Mouse (Mus musculus): ENCODE data around the gene Gba. TPM values are rescaled to one million over a fixed set of nuclear protein-coding genes. Genes with fewer than 3 reads are reported as not detected.
"Not testable (repeated sequence)": the region's sequence is repeated elsewhere in the genome, so short reads cannot be mapped to it uniquely, and the experiment has no call there.

The Gba gene
- polyA plus RNA-seq, 1 experiment from 2014 or later: 34.3 TPM

DNA sequence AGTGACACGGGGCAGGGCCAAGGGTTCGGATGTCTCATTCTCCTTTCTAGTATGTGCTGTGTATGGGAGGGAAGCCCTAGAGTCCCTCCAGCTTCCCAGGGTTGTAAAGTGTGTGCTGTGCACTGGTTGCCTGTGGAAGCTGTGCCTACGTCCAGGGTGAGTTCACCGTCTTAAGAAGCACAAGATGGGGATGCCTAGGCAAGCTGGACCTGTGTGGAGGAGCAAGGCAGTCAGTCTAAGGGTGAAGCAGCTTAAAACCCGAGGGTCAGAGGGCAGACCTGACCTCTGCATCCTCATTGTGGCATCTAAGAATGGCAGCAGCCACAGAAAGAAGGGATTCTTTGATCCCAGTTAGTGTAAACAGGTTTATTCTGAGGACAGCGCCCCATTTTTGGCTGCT lies 6.0 kb downstream of the Gba start:
- WGBS: 88% methylated on average over 6 of the region's 6 CpGs
- Histone ChIP-seq H3K9ac (no peak overlapping the region), H3K9me3 (no peaks in the 10 kb centered on the region), H3K4me1 (peaks cover 11% of the 10 kb centered on the region), H3K27me3 (no peaks in the 10 kb centered on the region), H3K4me2 (no peak overlapping the region), H3K36me3 (replicated peaks) (peaks cover 64% of the 10 kb centered on the region), H3K27ac (no peak overlapping the region), H3K4me3 (replicated peaks) (no peak overlapping the region)
- ATAC-seq (ENCODE audit: low FRiP score): no peak

DNA sequence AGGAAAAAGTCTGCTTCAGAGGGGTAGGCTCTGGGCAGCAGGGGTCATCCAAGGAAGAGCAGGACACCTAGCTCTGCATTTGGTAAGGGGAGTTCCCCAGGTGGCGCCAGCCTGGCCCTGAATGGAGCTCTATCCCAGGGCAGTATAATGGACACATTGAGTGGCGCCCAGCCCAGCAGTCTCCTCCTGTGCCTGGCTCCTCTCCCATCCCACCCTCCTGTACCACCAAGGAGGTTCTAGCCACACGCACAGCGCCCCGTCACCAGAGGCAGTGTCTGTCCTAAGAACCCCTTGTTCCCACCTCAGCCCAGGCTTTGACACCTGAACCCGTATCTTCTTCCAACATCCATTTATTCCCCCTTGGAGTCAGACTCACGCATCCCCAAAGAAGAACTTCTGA lies 7.0 kb downstream of the Gba start:
- ATAC-seq (ENCODE audit: low FRiP score): no peak
- H3K4me3 ChIP-seq (replicated peaks): no peak overlapping the region
- H3K4me1 ChIP-seq: peaks cover 16% of the 10 kb centered on the region
- H3K27me3 ChIP-seq: no peaks in the 10 kb centered on the region
- no peaks in the 10 kb centered on the region for H3K9me3 ChIP-seq
- H3K27ac ChIP-seq: no peak overlapping the region
- WGBS: 91% methylated on average over 7 of the region's 7 CpGs
- H3K4me2 ChIP-seq: no peak overlapping the region
- H3K36me3 ChIP-seq (replicated peaks): peaks cover 60% of the 10 kb centered on the region
- no peak overlapping the region for H3K9ac ChIP-seq

DNA sequence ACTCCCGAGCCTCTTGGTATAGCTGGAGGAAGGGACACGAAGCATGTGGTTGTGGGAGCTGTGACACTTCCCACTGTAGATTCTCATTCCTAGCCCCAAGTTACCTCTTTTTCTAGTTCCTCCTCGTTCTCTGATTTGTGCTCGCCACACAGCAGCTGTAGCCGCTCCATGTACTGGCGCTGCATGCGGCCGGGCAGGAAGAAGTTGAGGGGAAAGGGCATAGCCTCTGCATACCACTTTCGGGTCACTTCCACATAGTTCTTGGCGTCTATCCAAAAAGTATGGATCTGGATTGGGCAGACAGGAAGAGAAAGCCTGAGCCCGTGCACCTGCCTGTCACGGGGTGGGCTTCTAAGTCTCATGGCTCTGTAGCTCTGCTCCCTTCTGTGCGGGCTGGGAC lies 7.4 kb downstream of the Gba start:
- Histone ChIP-seq H3K36me3 (replicated peaks) (peaks cover 56% of the 10 kb centered on the region), H3K4me1 (peaks cover 21% of the 10 kb centered on the region), H3K4me2 (no peak overlapping the region), H3K4me3 (replicated peaks) (no peak overlapping the region), H3K27ac (no peak overlapping the region), H3K9ac (no peak overlapping the region), H3K9me3 (no peaks in the 10 kb centered on the region), H3K27me3 (no peaks in the 10 kb centered on the region)
- WGBS: 90% methylated on average over 13 of the region's 13 CpGs
- no peak for ATAC-seq (ENCODE audit: low FRiP score)

DNA sequence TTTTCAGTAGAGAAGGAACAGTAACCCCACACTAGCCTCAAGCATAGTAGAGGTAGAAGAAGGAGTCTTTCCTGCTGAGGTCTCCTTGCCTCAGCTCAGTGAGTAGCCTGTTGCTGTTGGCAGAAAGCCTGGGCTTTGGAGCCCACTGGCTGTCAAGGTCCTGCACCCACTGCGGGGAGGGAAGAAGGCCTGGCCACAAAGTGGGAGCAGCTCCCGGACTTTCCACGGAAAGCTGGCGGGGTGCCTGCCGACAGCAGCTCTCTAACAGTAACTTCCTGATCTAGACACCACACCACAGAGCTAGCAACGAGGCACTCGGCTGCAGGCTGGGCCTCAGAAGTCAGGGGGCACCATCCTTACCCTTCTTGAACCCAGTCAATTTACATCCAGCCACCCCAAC lies 8.0 kb downstream of the Gba start:
- no peak overlapping the region for H3K4me3 ChIP-seq (replicated peaks)
- no peak overlapping the region for H3K9ac ChIP-seq
- no peak overlapping the region for H3K27ac ChIP-seq
- peaks cover 26% of the 10 kb centered on the region for H3K4me1 ChIP-seq
- no peaks in the 10 kb centered on the region for H3K9me3 ChIP-seq
- WGBS: 89% methylated on average over 7 of the region's 7 CpGs
- peaks cover 50% of the 10 kb centered on the region for H3K36me3 ChIP-seq (replicated peaks)
- no peak for ATAC-seq (ENCODE audit: low FRiP score)
- H3K4me2 ChIP-seq: no peak overlapping the region
- no peaks in the 10 kb centered on the region for H3K27me3 ChIP-seq

DNA sequence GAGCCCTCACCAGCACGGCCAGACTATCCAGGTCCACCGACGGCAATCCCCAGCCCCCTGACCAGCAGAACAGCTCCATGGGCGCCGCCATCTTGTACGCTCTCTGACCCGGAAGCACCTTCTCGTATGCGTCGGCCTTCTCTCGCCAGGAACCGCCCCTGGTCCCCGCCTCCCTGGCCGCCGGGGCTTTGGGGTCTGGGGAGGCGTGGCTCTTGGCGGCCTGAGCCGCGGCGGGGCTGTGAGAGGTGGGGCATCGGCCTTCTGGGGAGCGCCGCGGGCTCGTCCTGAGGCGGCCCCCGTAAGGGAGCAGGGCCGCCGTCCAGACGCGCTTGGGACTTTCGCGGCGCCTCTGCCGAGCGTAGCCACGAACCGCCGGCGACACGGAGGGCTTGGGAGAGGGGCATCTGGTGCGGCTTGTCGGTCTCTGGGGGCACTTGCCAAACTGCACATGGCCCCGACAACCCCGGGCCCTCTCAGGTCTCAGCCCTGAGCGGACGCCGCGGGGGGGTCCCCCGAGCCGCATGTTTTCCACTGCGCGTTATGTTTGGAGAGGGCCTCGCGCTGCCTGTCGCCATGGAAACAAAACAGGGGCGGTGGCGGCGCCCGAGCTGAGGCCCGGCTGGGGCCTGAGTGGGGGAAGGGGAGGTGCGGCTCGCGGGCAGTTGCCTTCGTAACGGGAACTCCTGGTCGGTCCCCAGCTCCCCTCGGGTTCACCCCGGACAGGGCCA lies 11.2 kb downstream of the Gba start:
- peak overlapping the region; percentile 80 for H3K4me3 ChIP-seq (replicated peaks)
- no peaks in the 10 kb centered on the region for H3K9me3 ChIP-seq
- H3K9ac ChIP-seq: peak overlapping the region; percentile 77
- peak; percentile 89 for ATAC-seq (ENCODE audit: low FRiP score)
- peaks cover 55% of the 10 kb centered on the region for H3K4me1 ChIP-seq
- H3K27me3 ChIP-seq: no peaks in the 10 kb centered on the region
- peak overlapping the region; percentile 76 for H3K4me2 ChIP-seq
- WGBS: under 1% methylated on average over 69 of the region's 69 CpGs
- peaks cover 25% of the 10 kb centered on the region for H3K36me3 ChIP-seq (replicated peaks)
- H3K27ac ChIP-seq: peak overlapping the region; percentile 100

DNA sequence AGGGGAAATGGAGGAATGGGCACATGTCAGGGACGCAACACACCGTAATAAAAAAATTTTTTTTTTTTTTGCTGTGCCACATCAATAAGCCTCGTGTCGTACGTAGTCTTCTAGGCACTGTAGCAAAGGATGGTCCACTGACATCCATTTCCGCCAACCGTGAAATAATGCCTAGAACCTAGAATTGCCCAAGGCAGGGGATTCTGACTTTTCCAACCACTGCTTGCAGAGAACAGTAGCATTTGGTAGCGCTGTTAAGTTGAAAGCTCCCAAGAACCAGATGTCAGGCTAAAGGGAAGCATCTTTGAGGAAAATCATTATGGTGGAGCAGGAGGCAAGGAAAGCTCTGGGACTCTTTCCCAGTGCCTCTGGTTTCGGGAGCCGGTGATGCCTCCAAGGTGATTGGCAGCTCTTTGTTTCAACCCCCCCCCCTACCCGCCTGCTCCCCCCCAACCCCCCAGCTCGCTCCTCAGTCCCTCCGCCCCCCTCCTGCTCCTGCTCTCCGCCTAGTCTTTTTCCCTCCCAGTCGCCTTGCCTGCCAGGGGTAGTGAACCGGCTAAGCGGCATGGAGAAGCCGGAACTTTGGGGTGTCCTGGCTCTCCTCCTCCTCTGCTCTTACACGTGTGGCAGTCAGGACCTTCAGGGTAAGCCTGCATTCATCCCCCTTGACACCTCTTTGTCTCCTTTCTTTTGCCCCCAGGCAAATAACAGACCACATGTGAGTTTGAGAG lies 12.1 kb downstream of the Gba start, which contains the start of gene Thbs3:
Thbs3 (plus strand) TSS at position 500 of the 731 bp plus-strand sequence.
- 1% methylated on average over 19 of the region's 19 CpGs for WGBS
- no peaks in the 10 kb centered on the region for H3K9me3 ChIP-seq
- peak within 1 kb of the TSS; percentile 100 for H3K27ac ChIP-seq
- H3K9ac ChIP-seq: peak within 1 kb of the TSS; percentile 77
- peak; percentile 8; the same call in 1 of the 2 replicates for ATAC-seq (ENCODE audit: low FRiP score)
- H3K4me1 ChIP-seq: peaks cover 63% of the 10 kb centered on the region
- peaks cover 23% of the 10 kb centered on the region for H3K36me3 ChIP-seq (replicated peaks)
- no peaks in the 10 kb centered on the region for H3K27me3 ChIP-seq
- peak within 1 kb of the TSS; percentile 76 for H3K4me2 ChIP-seq
- peak within 1 kb of the TSS; percentile 80 for H3K4me3 ChIP-seq (replicated peaks)

DNA sequence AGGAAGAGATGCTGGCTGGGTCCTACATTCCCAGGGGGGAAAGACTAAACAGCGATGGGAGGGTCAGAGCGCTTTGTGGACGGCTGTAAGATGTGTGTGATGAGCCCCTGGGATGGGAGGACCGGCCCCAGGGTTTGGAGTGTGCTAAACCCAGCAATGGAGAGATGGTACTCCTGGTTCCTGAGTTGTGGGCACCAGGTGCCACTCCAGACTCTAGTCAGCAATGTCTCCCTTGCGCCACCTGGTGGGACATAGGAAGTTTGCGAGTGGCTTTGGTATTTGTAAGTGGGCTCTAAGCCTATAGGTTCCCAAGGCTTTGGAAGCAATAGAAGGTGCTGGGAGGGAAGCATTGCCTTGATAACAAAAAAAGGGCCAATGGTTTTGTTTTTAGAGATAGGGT lies 13.1 kb downstream of the Gba start:
- Histone ChIP-seq H3K4me1 (peaks cover 67% of the 10 kb centered on the region), H3K27me3 (no peaks in the 10 kb centered on the region), H3K9me3 (no peaks in the 10 kb centered on the region), H3K27ac (peak overlapping the region; percentile 100), H3K4me3 (replicated peaks) (peak overlapping the region; percentile 80), H3K36me3 (replicated peaks) (peaks cover 17% of the 10 kb centered on the region), H3K4me2 (peak overlapping the region; percentile 76), H3K9ac (peak overlapping the region; percentile 77)
- WGBS: 0% methylated on average over 6 of the region's 6 CpGs
- peak; percentile 21 for ATAC-seq (ENCODE audit: low FRiP score)

DNA sequence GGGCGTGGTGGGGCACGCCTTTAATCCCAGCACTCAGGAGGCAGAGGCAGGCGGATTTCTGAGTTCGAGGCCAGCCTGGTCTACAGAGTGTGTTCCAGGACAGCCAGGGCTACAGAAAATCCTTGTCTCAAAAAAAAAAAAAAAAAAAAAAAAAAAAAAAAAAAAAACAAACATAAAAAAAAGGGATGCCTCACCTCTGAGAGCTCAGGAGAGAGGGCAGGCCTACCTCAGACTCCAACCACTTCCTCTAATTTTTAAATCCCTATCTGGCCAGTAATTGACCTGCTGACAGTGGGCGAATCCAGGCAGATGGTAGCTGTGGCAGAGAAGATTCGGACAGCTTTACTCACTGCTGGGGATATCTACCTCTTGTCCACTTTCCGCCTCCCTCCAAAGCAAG lies 13.7 kb downstream of the Gba start:
- ATAC-seq (ENCODE audit: low FRiP score); H3K9ac ChIP-seq; H3K9me3 ChIP-seq; H3K4me2 ChIP-seq; H3K4me3 ChIP-seq (replicated peaks); H3K27me3 ChIP-seq: not testable (repeated sequence)
- 73% methylated on average over 7 of the region's 7 CpGs for WGBS
- Histone ChIP-seq H3K27ac (peak overlapping the region; percentile 100; the same call in 1 of the 2 replicates), H3K4me1 (peaks cover 73% of the 10 kb centered on the region), H3K36me3 (replicated peaks) (peaks cover 23% of the 10 kb centered on the region)

DNA sequence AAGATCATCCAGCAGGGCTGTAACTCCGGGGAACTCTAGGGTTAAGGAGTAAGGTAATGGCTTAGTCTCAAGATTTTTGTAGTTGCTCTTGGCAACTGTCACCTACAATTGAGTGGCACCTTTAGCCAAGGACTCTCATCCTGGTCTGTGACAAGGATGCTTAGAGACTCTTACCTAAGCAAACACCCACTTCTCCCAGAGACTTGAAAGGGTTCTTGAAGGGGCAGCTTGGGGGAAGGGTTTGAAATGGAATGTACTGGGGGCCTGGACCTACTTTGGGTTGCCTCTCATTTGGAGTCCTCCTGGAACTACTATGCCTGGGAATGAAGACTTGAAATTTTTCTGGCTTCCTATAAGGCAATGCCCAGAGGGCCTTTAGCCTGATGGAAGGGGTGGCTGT lies 15.5 kb downstream of the Gba start:
- H3K9me3 ChIP-seq: no peaks in the 10 kb centered on the region
- ATAC-seq (ENCODE audit: low FRiP score): no peak
- H3K4me2 ChIP-seq: no peak overlapping the region
- H3K4me1 ChIP-seq: peaks cover 75% of the 10 kb centered on the region
- H3K27ac ChIP-seq: peak overlapping the region; percentile 37
- H3K9ac ChIP-seq: peak overlapping the region; percentile 17; the same call in 1 of the 2 replicates
- no peak overlapping the region for H3K4me3 ChIP-seq (replicated peaks)
- H3K36me3 ChIP-seq (replicated peaks): peaks cover 40% of the 10 kb centered on the region
- WGBS: 84% methylated on average over 1 of the region's 1 CpGs
- no peaks in the 10 kb centered on the region for H3K27me3 ChIP-seq

DNA sequence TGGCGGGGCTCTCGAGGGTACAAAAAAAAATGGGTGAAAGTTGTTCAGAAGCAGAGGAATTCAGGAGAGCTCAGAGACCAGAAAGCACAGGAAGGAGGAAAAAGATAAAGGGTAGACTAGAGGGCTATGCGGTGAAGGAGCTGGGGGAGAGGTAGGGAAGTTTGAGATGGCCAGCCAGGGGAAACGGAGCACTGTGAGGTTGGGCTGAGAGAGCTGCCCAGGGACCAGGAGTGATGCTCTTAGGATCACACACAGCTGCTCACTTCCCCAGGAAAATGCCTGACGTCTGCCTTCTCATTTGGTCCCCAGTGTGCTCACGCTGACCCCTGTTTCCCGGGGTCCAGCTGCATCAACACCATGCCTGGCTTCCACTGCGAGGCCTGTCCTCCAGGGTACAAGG lies 16.8 kb downstream of the Gba start:
- ATAC-seq (ENCODE audit: low FRiP score): no peak
- Histone ChIP-seq H3K27ac (peak overlapping the region; percentile 57), H3K9me3 (no peaks in the 10 kb centered on the region), H3K9ac (0 out of 2 replicates have a peak overlapping the region, but pooled peaks have one; percentile 18), H3K4me1 (peaks cover 84% of the 10 kb centered on the region), H3K4me2 (no peak overlapping the region), H3K36me3 (replicated peaks) (peaks cover 51% of the 10 kb centered on the region), H3K4me3 (replicated peaks) (no peak overlapping the region), H3K27me3 (no peaks in the 10 kb centered on the region)
- WGBS: 45% methylated on average over 8 of the region's 8 CpGs

DNA sequence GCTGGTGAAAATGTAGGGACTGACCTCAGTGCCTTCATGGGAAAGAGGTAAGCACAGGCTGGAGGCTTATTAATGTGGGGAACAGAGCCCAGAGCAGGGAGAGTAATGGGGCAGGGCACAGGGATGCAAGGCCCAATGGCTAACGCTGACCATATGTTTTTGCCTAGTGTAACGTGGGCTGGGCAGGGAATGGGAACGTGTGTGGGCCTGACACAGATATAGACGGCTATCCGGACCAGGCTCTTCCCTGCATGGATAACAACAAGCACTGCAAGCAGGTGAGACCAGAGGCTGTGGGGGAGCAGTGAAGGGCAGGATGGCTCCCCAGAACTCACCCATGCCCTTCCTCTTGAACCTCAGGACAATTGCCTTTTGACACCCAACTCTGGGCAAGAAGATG lies 18.4 kb downstream of the Gba start:
- no peak overlapping the region for H3K4me3 ChIP-seq (replicated peaks)
- H3K9ac ChIP-seq: no peak overlapping the region
- ATAC-seq (ENCODE audit: low FRiP score): no peak
- WGBS: 63% methylated on average over 5 of the region's 5 CpGs
- no peaks in the 10 kb centered on the region for H3K9me3 ChIP-seq
- peak overlapping the region; percentile 50; the same call in 1 of the 2 replicates for H3K27ac ChIP-seq
- no peak overlapping the region for H3K4me2 ChIP-seq
- peaks cover 84% of the 10 kb centered on the region for H3K4me1 ChIP-seq
- no peaks in the 10 kb centered on the region for H3K27me3 ChIP-seq
- peaks cover 61% of the 10 kb centered on the region for H3K36me3 ChIP-seq (replicated peaks)

DNA sequence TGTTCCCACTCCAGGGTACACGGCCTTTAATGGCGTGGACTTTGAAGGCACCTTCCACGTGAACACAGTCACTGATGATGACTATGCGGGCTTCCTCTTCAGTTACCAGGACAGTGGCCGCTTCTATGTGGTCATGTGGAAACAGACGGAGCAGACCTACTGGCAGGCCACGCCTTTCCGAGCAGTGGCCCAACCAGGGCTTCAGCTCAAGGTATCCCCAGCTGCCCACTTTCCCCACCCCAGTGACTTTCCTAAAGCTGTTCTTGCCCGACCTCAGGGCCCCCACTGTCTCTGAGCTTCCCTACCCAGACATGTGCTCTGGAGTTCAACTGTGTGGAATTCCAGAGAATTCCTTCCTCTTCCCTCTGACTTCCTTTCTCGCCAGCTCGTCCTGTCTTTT lies 22.1 kb downstream of the Gba start:
- peaks cover 49% of the 10 kb centered on the region for H3K36me3 ChIP-seq (replicated peaks)
- no peaks in the 10 kb centered on the region for H3K27me3 ChIP-seq
- H3K9me3 ChIP-seq: no peaks in the 10 kb centered on the region
- H3K4me2 ChIP-seq: peak overlapping the region; percentile 95
- 30% methylated on average over 11 of the region's 11 CpGs for WGBS
- H3K4me3 ChIP-seq (replicated peaks): peak overlapping the region; percentile 76
- H3K4me1 ChIP-seq: peaks cover 76% of the 10 kb centered on the region
- no peak for ATAC-seq (ENCODE audit: low FRiP score)
- H3K27ac ChIP-seq: peak overlapping the region; percentile 98
- peak overlapping the region; percentile 92 for H3K9ac ChIP-seq
